Mouse (Mus musculus): ENCODE results near the gene Lig3. TPM values are rescaled to one million over a fixed set of nuclear protein-coding genes. Genes with fewer than 3 reads are reported as not detected.
A peak's percentile ranks its signal among the peaks of the same experiment; 100 is the strongest.
"Not testable (repeated sequence)": the region's sequence is repeated elsewhere in the genome, so short reads cannot be mapped to it uniquely, and the experiment has no call there.

Lig3 gene
- polyA plus RNA-seq, 1 experiment from 2014 or later, result 30.8 TPM

DNA sequence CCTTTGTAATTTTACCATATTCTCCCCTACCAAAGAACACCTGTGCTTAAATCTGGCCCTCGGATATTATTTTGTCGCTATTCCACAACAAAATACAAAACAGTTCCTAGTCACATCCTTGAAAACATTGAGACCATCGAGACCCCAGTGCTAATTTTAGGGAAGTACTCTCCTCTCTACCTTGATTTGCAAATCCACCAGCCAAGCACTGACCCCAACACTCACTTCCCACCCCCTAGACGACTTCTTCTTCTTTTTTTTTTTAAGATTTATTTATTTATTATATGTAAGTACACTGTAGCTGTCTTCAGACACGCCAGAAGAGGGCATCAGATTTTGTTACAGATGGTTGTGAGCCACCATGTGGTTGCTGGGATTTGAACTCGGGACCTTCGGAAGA lies 53.5 kb downstream of the Lig3 start:
- H3K27me3 ChIP-seq; H3K36me3 ChIP-seq; H3K27ac ChIP-seq; ATAC-seq (ENCODE audit: borderline replicate concordance, extremely low read depth, low FRiP score, low TSS enrichment); H3K4me3 ChIP-seq; H3K9ac ChIP-seq; H3K9me3 ChIP-seq; H3K4me2 ChIP-seq: not testable (repeated sequence)
- peaks cover 13% of the 10 kb centered on the region; the same call in 1 of the 2 replicates for H3K4me1 ChIP-seq
- WGBS, result 77% methylated on average over 7 of the region's 7 CpGs

DNA sequence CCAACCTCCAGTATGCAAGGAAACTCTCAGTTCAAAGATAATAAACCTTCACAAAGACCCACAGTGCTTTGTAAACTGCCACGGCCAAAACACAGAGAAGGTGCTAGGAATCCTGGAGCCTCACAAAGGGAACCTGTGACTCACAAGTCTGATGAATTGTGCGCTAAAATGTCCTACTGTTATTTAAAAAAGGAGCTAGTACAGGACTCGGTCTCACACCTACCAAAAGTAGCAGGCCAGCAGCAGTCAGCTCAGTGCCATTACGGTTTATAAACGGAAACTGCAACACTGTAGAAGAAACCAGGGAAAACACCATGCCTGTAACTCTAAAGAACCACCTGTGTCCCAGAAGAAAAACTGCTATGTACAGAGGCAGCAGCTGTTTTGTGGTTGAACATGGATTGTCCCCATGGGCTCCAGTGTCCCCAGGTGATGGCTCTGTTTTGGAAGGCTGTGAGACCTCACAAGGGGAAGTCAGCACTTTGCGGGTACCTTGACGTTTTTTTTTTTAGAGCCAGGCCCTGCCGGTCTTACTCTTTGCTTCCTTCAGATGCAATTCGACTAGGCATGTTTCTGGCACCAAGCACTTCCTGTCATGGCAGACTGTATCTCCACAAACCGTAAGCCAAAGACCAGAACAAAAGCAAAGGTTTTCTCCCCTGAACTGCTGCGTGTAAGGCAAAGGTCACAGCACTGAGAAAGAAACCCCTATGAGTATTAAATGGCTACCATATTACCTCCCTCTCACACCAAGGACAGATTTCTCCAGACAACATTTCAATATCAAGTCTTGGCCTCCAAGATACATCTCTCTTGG lies 54.9 kb downstream of the Lig3 start:
- Histone ChIP-seq H3K9ac (no peak overlapping the region), H3K4me2 (no peak overlapping the region), H3K27me3 (no peaks in the 10 kb centered on the region), H3K4me1 (peaks cover 11% of the 10 kb centered on the region; the same call in 1 of the 2 replicates), H3K9me3 (no peaks in the 10 kb centered on the region), H3K4me3 (no peak overlapping the region), H3K27ac (no peak overlapping the region), H3K36me3 (no peaks in the 10 kb centered on the region)
- ATAC-seq (ENCODE audit: borderline replicate concordance, extremely low read depth, low FRiP score, low TSS enrichment), result no peak
- WGBS, result 71% methylated on average over 11 of the region's 11 CpGs

DNA sequence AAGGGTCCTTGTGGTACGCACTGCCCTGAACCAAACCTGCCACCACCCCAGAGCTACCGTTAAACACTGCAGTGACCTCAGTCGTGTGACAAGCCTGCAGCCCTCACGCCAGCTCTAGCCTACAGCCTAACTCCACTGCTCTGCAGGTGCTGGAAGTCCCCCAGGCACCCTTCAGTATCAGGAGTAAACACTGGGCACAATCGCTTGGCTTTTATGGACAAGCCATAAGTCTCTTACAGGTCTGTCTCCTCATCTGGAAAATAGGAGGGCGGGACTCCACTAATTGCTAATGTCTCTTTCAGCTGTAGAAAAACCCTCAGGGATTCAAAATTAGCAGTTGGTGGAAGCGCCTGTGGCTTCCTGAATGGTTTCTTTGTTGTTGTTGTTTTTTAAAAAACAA lies 56.3 kb downstream of the Lig3 start:
- no peak overlapping the region for H3K4me3 ChIP-seq
- no peak for ATAC-seq (ENCODE audit: borderline replicate concordance, extremely low read depth, low FRiP score, low TSS enrichment)
- H3K9me3 ChIP-seq, result no peaks in the 10 kb centered on the region
- H3K9ac ChIP-seq, result no peak overlapping the region
- H3K36me3 ChIP-seq, result no peaks in the 10 kb centered on the region
- H3K27ac ChIP-seq, result no peak overlapping the region
- WGBS, result 64% methylated on average over 7 of the region's 7 CpGs
- no peak overlapping the region for H3K4me2 ChIP-seq
- no peaks in the 10 kb centered on the region for H3K4me1 ChIP-seq
- H3K27me3 ChIP-seq, result no peaks in the 10 kb centered on the region

DNA sequence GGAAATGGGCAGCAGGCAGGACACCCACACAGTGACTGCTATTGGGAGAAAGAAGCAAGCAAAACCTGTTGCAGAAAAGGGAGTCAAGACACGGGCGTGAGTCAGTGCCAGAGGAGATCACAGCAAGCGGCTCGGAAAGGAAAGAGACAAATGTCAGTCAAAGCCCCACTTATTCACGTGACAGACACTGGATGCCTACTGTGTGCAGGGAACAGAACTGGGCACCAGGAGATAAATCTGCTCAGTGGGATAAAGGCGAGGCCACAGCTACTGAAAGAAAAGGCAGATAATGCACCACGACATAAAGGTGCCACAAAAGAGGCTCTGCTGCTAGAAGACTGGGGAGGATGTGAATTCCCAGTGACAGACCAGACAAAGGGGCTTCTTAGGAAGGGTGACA lies 56.9 kb downstream of the Lig3 start:
- Histone ChIP-seq H3K4me3 (no peak overlapping the region), H3K27me3 (no peaks in the 10 kb centered on the region), H3K4me1 (no peaks in the 10 kb centered on the region), H3K9me3 (no peaks in the 10 kb centered on the region), H3K4me2 (no peak overlapping the region), H3K27ac (no peak overlapping the region), H3K36me3 (no peaks in the 10 kb centered on the region), H3K9ac (no peak overlapping the region)
- 64% methylated on average over 7 of the region's 7 CpGs for WGBS
- no peak for ATAC-seq (ENCODE audit: borderline replicate concordance, extremely low read depth, low FRiP score, low TSS enrichment)

DNA sequence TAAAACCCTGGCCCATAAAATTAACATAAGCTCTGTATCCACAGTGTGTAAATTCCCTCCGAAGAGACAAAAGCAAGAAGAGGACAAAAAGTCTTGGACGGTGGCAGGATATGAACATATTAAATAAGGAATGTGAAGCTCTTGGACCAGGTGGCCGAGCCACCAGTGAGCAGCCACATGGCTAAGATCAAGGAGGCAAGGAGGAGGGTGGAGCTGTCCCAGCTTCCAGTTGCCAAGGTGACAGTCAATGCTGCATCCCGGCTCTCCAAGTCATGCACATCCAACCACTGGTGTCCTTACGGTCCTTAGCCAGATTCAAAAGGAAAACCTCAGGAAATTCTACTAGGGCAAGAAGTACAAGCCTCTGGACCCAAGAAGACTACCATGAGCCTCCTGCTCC lies 57.6 kb downstream of the Lig3 start:
- Histone ChIP-seq H3K27ac (no peak overlapping the region), H3K27me3 (no peaks in the 10 kb centered on the region), H3K36me3 (no peaks in the 10 kb centered on the region), H3K4me1 (no peaks in the 10 kb centered on the region), H3K4me3 (no peak overlapping the region), H3K9ac (no peak overlapping the region), H3K4me2 (no peak overlapping the region), H3K9me3 (no peaks in the 10 kb centered on the region)
- no peak for ATAC-seq (ENCODE audit: borderline replicate concordance, extremely low read depth, low FRiP score, low TSS enrichment)
- WGBS, result 56% methylated on average over 5 of the region's 5 CpGs

DNA sequence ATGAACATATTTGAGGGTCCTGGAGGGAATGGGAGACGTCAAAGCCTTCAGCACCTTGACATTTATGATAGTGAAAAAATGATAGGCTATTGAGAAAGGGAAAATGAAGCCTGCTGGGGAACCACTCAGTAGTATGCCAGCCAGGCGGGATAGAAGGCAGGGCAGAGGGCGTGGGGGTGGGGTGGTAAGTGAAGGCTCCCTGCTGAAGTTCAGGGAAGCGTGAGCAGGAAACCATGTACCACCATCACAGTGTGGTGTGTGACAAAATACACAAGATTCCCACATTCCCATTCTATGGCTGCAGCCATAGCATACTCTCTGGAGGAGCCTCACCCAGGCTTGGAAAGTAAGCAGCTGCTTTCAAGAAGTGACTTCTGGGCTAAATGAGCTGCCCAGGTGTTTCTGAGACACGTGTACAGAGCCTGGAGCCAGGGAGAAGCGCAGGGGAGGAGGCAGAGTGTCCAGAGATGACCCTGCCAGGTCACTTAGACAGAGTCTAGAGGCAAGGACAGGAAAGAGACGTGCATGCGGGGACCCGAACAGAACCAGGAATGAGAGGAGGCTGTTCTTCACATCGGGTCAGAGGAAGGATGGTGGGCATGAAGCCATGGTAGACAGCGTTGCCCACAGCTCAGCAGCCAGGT lies 64.0 kb downstream of the Lig3 start:
- Histone ChIP-seq H3K4me1 (no peaks in the 10 kb centered on the region), H3K9ac (no peak overlapping the region), H3K4me2 (no peak overlapping the region), H3K9me3 (no peaks in the 10 kb centered on the region), H3K4me3 (no peak overlapping the region), H3K27ac (no peak overlapping the region), H3K36me3 (no peaks in the 10 kb centered on the region), H3K27me3 (no peaks in the 10 kb centered on the region)
- 67% methylated on average over 11 of the region's 11 CpGs for WGBS
- no peak for ATAC-seq (ENCODE audit: borderline replicate concordance, extremely low read depth, low FRiP score, low TSS enrichment)

DNA sequence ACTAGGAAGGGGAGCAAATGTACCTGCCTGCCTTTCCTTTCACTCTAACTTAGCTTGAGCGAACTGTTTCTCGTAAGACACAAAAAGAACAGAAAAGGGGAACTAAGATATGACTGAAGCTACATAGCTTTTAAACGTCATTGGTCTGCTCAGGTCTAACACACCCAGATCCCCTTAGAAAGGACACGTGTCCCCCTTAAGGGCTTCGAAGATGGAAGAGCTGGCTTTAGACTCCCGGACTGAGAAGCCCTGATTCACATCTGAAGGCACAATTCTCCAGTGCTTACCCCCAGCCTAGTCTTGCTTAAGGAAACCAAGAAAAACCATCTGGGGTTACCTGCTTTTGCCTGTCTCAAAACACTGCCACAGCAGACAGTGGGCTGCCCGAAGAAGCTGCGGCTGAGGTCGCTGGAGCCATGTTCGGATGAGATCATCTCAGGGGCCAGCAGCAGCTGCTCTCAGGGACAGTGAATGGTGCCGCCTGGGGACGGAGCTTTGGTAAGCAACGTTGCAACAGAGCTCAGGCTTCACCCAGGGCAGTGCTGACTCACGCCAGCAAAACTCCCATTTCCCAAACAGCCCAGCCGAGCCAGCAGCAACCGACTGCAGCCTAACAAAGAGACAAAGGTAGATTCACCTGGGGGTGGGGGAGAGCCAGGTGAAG lies 64.6 kb downstream of the Lig3 start:
- Histone ChIP-seq H3K4me2 (peak overlapping the region; percentile 26), H3K27ac (no peak overlapping the region), H3K36me3 (no peaks in the 10 kb centered on the region), H3K4me3 (no peak overlapping the region), H3K9me3 (no peaks in the 10 kb centered on the region), H3K27me3 (no peaks in the 10 kb centered on the region), H3K4me1 (no peaks in the 10 kb centered on the region), H3K9ac (no peak overlapping the region)
- peak; percentile 66; the same call in 1 of the 2 replicates for ATAC-seq (ENCODE audit: borderline replicate concordance, extremely low read depth, low FRiP score, low TSS enrichment)
- WGBS, result 25% methylated on average over 16 of the region's 16 CpGs

DNA sequence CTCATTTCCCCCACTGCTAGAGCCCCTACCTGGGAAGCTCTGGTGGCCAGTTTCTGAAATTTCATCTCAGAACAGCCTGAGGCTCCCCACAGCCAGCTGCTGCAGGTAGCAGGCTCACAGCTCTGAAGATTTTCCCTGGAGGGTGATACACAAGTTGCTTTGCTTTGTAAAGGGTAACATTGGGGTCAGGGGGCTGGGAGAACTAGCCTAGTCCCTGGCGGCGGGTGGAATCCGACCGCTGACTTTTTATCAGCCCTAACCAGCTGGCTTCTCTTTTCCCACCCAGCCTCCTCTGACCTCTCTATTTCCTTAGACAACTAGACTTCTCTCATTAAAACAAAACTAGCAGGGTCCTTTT lies 65.2 kb downstream of the Lig3 start:
- H3K9ac ChIP-seq, result no peak overlapping the region
- no peak overlapping the region for H3K4me3 ChIP-seq
- no peaks in the 10 kb centered on the region for H3K36me3 ChIP-seq
- no peaks in the 10 kb centered on the region for H3K27me3 ChIP-seq
- WGBS, result 14% methylated on average over 4 of the region's 4 CpGs
- no peak overlapping the region for H3K27ac ChIP-seq
- no peaks in the 10 kb centered on the region for H3K9me3 ChIP-seq
- H3K4me1 ChIP-seq, result no peaks in the 10 kb centered on the region
- no peak for ATAC-seq (ENCODE audit: borderline replicate concordance, extremely low read depth, low FRiP score, low TSS enrichment)
- H3K4me2 ChIP-seq, result peak overlapping the region; percentile 26

DNA sequence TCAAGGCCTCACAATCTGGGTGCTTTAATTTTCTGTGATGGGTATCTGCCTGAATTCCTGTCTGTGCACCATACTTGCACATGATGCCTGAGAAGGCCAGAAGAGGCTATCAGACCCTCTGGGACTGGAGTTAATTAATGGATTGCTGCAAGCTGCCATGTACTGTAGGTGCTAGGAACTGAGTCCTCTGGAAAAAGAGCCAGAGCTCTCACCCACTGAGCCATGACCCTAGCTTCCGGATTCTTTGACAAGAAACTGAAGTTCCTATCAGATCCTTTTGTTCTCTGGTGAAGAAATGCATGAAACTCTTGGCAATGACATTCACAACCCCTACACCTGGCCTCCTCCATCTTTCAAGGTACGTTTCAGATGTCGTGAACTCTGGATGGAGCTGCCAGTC lies 66.0 kb downstream of the Lig3 start:
- no peaks in the 10 kb centered on the region for H3K27me3 ChIP-seq
- H3K9ac ChIP-seq, result no peak overlapping the region
- 74% methylated on average over 3 of the region's 3 CpGs for WGBS
- ATAC-seq (ENCODE audit: borderline replicate concordance, extremely low read depth, low FRiP score, low TSS enrichment), result no peak
- no peaks in the 10 kb centered on the region for H3K9me3 ChIP-seq
- H3K36me3 ChIP-seq, result no peaks in the 10 kb centered on the region
- no peaks in the 10 kb centered on the region for H3K4me1 ChIP-seq
- H3K27ac ChIP-seq, result no peak overlapping the region
- no peak overlapping the region for H3K4me3 ChIP-seq
- H3K4me2 ChIP-seq, result no peak overlapping the region

DNA sequence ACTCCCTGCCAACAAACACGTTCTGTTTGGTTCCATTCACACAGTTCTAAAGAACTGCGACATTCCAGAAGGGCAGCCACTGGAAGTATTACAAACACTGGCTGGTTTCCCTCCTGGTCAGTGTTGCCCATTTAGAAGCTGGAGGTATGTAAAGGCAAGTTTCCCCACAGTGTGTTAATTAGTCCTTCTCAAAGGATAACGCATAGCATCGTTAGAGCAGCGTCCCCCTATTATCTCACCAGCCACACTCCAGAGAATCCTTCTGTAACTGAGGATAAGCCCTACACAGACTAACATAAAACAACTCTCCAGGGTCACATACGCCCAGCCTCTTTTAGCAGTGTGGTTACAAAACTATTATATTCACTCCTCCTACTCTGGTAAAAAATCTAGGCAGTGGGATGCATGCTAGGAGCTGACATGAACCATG lies 66.7 kb downstream of the Lig3 start:
- Histone ChIP-seq H3K27me3 (no peaks in the 10 kb centered on the region), H3K4me3 (no peak overlapping the region), H3K27ac (no peak overlapping the region), H3K4me1 (no peaks in the 10 kb centered on the region), H3K9ac (no peak overlapping the region), H3K4me2 (no peak overlapping the region), H3K9me3 (no peaks in the 10 kb centered on the region), H3K36me3 (no peaks in the 10 kb centered on the region)
- WGBS, result 48% methylated on average over 6 of the region's 6 CpGs
- no peak for ATAC-seq (ENCODE audit: borderline replicate concordance, extremely low read depth, low FRiP score, low TSS enrichment)

DNA sequence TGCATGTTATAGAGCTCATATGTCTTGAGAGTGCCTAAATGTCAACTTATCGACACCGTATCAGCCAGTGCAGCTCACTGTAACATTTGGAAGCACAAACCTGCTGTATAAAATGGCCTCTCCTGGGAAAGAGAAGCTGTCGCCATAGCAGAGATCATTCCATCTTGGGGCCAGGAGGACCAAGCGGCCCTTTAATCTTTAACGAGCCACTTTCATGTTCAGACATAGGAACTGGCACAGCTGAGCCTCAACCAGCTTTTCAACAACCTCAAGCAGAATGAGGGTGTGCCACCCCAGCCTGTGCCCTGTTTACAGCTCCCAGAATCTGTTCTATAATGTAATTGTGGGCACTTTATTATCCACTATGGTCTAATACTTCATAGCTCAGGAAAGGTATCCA lies 69.4 kb downstream of the Lig3 start:
- H3K36me3 ChIP-seq, result no peaks in the 10 kb centered on the region
- 68% methylated on average over 5 of the region's 5 CpGs for WGBS
- H3K4me3 ChIP-seq, result no peak overlapping the region
- no peaks in the 10 kb centered on the region for H3K4me1 ChIP-seq
- no peak for ATAC-seq (ENCODE audit: borderline replicate concordance, extremely low read depth, low FRiP score, low TSS enrichment)
- no peak overlapping the region for H3K27ac ChIP-seq
- H3K9ac ChIP-seq, result no peak overlapping the region
- no peaks in the 10 kb centered on the region for H3K9me3 ChIP-seq
- no peak overlapping the region for H3K4me2 ChIP-seq
- H3K27me3 ChIP-seq, result no peaks in the 10 kb centered on the region

DNA sequence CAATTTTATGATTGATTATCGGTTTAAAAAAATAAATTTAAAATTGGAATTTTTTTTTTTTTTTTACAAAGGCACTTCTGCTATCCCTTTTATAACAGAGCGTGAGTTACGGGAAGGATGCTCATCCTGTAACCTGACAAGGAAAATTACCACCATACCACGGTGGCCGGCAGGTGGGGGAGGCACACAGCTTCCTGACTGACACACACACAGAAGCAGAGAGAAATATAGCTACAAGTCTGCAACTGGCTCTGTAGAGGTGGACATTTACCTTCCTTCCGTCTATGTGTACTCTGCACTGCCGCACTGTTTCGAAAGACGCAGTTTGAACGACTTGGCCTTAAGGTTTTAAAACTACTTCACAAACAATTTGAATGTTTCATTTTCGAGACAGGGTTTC lies 71.2 kb downstream of the Lig3 start:
- 76% methylated on average over 11 of the region's 11 CpGs for WGBS
- no peak overlapping the region for H3K9ac ChIP-seq

More for the DNA sequence above, 71.2 kb downstream of the Lig3 start:
- H3K36me3 ChIP-seq, result no peaks in the 10 kb centered on the region
- H3K4me3 ChIP-seq, result no peak overlapping the region
- H3K9me3 ChIP-seq, result no peaks in the 10 kb centered on the region
- H3K27me3 ChIP-seq, result no peaks in the 10 kb centered on the region
- H3K4me1 ChIP-seq, result no peaks in the 10 kb centered on the region
- no peak for ATAC-seq (ENCODE audit: borderline replicate concordance, extremely low read depth, low FRiP score, low TSS enrichment)
- no peak overlapping the region for H3K27ac ChIP-seq
- H3K4me2 ChIP-seq, result no peak overlapping the region

Data from lung, embryonic 15.5 days (tissue).